Mouse (Mus musculus): ENCODE results near the gene Fam124b. TPM values are rescaled to one million over a fixed set of nuclear protein-coding genes. Genes with fewer than 3 reads are reported as not detected.
A peak's percentile ranks its signal among the peaks of the same experiment; 100 is the strongest.

The Fam124b gene
- total RNA-seq, 1 experiment from 2014 or later = 0.35 TPM

DNA sequence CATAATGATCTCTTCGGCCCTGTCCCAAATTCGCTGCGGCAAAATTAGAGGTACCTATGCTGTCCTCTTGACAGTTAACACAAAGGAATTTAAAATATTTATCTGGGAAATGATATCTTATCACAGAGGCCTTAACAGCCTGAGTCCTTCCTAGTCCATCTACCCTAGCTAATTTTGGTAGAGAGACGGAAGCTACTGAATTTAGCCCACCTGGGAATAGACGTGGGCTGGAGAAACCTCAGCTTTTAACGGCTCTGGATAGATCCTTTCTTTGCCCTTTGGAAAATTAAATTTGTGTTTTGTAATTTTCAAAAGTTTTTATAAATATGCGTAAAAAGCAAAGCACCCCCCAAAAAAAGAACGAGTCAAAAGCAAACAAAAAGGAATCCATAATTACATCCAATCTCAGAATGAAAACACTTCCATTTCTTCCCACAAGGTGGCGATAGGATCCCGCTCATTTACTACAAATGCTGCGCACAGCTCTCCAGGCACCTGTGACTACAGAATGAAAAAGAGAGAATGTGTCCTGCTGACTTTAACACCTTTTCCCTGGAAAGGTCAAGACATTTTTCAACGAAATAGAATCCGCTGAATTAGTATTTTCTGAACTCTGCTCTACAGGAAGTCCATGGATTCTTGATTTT is 37.4 kb downstream of the Fam124b start:
- ATAC-seq (ENCODE audit: extremely low read depth, insufficient number of reproducible peaks, low FRiP score, poor library complexity, severe bottlenecking) = peak; percentile 46; the same call in 1 of the 2 replicates

DNA sequence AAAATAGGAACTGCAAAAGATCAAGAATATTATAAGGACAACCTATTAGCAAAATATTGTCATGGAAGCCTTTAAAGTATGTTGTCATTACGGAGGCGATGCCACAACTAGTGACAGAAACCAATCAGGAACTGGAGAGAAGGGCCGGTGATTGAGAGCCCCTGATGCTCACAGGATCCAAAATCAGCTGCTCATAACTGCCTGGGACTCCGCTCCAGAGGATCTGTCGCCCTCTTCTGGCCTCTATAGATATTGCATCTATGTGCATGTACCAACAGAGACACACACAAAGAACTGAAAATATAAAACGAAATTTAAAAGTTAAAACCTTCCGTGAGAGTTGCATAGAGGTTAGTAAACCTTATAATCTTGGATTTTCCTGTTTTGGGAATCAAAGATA is 38.1 kb downstream of the Fam124b start:
- ATAC-seq (ENCODE audit: extremely low read depth, insufficient number of reproducible peaks, low FRiP score, poor library complexity, severe bottlenecking) = no peak

DNA sequence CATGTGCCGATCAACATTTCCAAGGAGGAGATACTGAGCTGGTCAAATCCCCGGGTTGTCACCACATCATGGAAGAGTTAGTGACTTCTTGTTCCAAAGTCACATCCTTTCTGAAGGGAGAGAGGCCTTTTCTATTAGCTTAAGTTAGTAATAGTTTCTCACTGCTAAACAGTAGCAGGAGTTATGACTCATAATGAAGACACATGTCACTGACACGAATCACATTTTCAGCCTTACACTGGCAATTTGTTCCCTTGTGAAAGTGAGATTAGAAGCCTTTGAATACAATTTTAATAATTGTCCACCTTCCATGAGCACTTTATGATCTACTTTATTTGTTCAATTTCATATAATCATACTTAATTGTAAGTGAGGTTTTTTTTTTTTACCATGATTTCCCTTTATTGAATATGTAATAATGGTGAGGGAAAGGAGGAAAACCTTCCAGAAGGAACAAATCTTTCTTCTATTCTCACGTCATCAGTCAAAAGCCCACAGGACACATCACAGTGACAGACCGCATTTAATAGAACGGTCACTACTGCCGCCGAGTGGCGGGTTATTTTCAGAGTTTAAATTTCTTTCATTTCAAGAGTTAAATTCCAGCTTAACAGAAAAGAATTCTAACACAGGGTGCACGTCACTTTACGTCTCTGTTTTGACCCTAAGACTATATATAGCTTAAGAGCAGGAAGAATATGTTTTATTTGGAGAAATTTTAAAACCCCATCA is 40.5 kb downstream of the Fam124b start:
- ATAC-seq (ENCODE audit: extremely low read depth, insufficient number of reproducible peaks, low FRiP score, poor library complexity, severe bottlenecking) = no peak

DNA sequence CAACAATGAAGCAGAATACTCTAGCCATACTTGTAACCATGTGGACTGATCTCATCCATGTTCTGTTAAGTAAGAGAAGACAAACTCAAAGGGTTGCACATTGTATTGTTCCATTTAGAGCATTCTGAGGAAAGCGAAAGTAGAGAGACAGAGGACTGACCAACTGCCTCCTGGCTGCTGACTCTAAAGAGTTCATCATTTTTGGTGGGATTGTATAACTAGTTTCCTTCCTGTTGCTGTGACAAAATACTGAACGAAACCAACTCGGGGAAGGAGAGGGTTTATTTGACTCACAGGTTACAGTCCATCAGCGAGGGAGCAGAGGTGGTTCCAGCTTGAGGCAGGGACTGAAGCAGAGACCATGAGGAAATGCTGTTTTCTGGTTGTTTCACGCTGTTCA is 50.6 kb downstream of the Fam124b start:
- no peak for ATAC-seq (ENCODE audit: extremely low read depth, insufficient number of reproducible peaks, low FRiP score, poor library complexity, severe bottlenecking)

GRCm38 (mm10) chr1:80166577-80166976 is 51.7 kb downstream of the Fam124b start:
- ATAC-seq (ENCODE audit: extremely low read depth, insufficient number of reproducible peaks, low FRiP score, poor library complexity, severe bottlenecking) = no peak

- ATAC-seq (ENCODE audit: extremely low read depth, insufficient number of reproducible peaks, low FRiP score, poor library complexity, severe bottlenecking) = no peak
These were observed 52.9 kb downstream of the Fam124b start for GRCm38 (mm10) chr1:80165391-80165790.

DNA sequence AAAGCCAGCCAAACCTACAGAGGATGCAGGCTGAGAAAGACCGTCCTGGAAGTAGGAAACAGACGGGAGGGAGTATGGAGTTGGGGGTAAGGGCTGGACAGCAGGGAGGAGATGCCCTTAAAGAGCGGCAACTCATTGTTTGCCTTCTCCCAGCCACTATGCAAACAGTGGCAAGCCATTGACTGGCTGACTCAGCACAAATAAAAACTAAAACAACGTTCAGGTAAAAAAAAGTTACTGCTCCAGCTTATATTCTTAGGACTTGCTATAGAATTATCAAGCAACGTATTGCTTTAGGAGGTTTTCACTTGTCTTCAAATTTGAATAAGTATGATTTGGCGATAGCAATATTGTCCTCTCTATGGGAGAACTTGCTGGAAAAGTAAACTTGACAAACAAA is 55.3 kb downstream of the Fam124b start:
- ATAC-seq (ENCODE audit: extremely low read depth, insufficient number of reproducible peaks, low FRiP score, poor library complexity, severe bottlenecking) = no peak

- ATAC-seq (ENCODE audit: extremely low read depth, insufficient number of reproducible peaks, low FRiP score, poor library complexity, severe bottlenecking) = no peak
These were observed 58.7 kb downstream of the Fam124b start for GRCm38 (mm10) chr1:80159586-80159985.

DNA sequence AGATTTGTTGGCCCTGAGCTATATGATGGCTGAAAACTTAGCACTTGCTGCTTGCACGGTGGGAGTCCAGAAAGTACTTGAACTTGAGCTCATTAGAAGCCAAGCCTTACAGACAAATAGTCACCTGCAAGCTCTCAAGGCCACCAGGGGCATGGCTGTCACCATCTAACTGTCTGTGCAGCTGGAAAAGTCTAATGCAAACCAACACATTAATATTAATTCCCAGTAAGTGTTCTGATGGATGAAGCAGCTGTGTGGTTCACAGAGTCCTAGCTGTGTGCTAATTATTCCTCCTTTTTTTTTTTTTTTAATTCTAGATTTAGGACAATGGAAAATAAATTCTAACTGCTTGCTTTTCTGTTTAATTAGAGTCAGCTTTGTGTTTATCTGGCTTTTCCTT is 63.4 kb downstream of the Fam124b start:
- ATAC-seq (ENCODE audit: extremely low read depth, insufficient number of reproducible peaks, low FRiP score, poor library complexity, severe bottlenecking) = no peak

DNA sequence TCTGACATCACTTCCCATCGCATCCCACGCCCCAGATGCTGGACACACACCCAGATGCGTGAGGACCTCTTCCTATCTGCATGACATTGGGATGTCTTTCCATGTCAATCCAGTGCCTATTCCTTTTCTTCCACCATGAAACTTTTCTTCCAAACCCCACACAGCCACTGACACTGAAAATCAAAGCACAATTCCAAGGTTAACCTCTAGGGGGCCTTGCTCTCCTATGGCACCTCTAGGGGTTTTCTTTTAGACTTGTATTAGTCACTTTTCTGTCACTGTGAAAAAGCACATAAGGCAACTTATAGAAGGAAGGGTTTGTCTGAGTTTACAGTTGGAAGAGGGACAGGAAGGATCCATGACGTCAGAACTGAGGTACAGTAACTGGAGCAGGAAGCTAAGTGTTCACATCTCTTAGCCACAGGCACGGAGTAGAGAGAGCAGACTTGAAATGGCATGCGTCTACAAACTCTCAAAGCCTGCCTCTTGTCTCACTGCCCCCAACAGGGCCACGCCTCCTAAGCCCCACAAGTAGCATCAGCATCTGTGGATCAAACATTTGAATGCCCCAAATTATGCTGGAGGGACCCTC is 65.1 kb downstream of the Fam124b start:
- ATAC-seq (ENCODE audit: extremely low read depth, insufficient number of reproducible peaks, low FRiP score, poor library complexity, severe bottlenecking) = no peak

DNA sequence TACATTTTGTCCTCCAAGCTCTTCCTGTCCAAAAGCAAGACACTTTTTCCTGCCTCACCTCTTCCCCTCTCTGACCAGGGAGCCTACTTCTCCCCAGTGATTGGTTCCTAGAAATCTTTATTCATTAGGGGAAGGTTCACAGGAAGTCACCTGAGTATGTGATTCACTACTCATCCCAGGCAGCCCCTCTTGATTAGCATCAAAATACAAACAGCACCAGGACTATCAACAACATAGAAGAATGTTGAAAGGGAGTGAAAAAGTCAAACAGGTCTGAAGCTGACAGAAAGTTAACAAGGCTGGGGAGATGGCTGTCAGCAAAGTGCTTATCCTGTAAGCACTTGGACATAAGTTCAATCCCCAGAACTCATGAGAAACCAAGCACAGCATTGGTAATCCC is 67.6 kb downstream of the Fam124b start:
- ATAC-seq (ENCODE audit: extremely low read depth, insufficient number of reproducible peaks, low FRiP score, poor library complexity, severe bottlenecking) = no peak

Other genes with a start within 250 kb of the Fam124b start
- gene Cul3, start 122.0 kb upstream of the Fam124b start, total RNA-seq (2017) = 273 and 434 TPM in 2 replicates
- not detected in 2 replicates for gene Gm45261, start 243.0 kb upstream of the Fam124b start, total RNA-seq (2017)

Measured in neutrophil, adult 5-6 weeks (primary cell).